Mouse (Mus musculus): ENCODE data around the gene Cebpe. TPM values are rescaled to one million over a fixed set of nuclear protein-coding genes. Genes with fewer than 3 reads are reported as not detected.

Cebpe gene
- total RNA-seq, 1 experiment, result not detected

GRCm38 (mm10) chr14:54696752-54697151 lies 15.2 kb downstream of the Cebpe start:
- DNase-seq (ENCODE audit: low read depth, low spot score), result no peak
- H3K9me3 ChIP-seq (ENCODE audit: control insufficient read depth, insufficient read depth, low read depth, low read length), result no peaks in the 10 kb centered on the region
- in situ Hi-C loops (cut with MboI; ENCODE audit: low sequenced_read_pairs in 2 of 2, unreplicated experiment in 2 of 2), result no loop called here

GRCm38 (mm10) chr14:54695042-54695441 lies 16.9 kb downstream of the Cebpe start:
- H3K4me1 ChIP-seq (ENCODE audit: control insufficient read depth in 2 of 2, insufficient read depth in 2 of 2, low read length in 2 of 2, poor library complexity in 1 of 2), result no peaks in the 10 kb centered on the region
- in situ Hi-C loops (cut with MboI; ENCODE audit: low sequenced_read_pairs in 2 of 2, unreplicated experiment in 2 of 2), result no loop called here
- no peak overlapping the region for H3K9ac ChIP-seq (ENCODE audit: insufficient read depth, low read depth, low read length, poor library complexity, severe bottlenecking)
- H3K4me3 ChIP-seq (ENCODE audit: insufficient read depth in 1 of 2, low read depth in 1 of 2, low read length in 2 of 2, poor library complexity in 1 of 2, severe bottlenecking in 1 of 2), result no peak overlapping the region
- TF ChIP-seq HCFC1 (IDR thresholded peaks at IDR 0.05; ENCODE audit: borderline replicate concordance, insufficient read depth, low read length) (no peak), ZNF384 (IDR thresholded peaks at IDR 0.05; ENCODE audit: low read depth, low read length) (no peak), CHD2 (IDR thresholded peaks at IDR 0.05; ENCODE audit: low read depth, low read length) (no peak), ZC3H11A (IDR thresholded peaks at IDR 0.05; ENCODE audit: borderline replicate concordance, low read depth, low read length) (no peak), MAFK (IDR thresholded peaks at IDR 0.05; ENCODE audit: insufficient read depth, low read depth, low read length) (no peak)
- peaks cover 11% of the 10 kb centered on the region for H3K36me3 ChIP-seq (ENCODE audit: control insufficient read depth, insufficient read depth, low read length, poor library complexity, severe bottlenecking)
- H3K9me3 ChIP-seq (ENCODE audit: control insufficient read depth, insufficient read depth, low read depth, low read length), result no peaks in the 10 kb centered on the region
- no peak for DNase-seq (ENCODE audit: low read depth, low spot score)
- no peak overlapping the region for H3K27ac ChIP-seq (ENCODE audit: insufficient read depth, low read depth, low read length, poor library complexity, severe bottlenecking)

More at GRCm38 (mm10) chr14:54696752-54697151, 15.2 kb downstream of the Cebpe start:
- no peak for TF ChIP-seq ZC3H11A (IDR thresholded peaks at IDR 0.05; ENCODE audit: borderline replicate concordance, low read depth, low read length)
- no peak for TF ChIP-seq HCFC1 (IDR thresholded peaks at IDR 0.05; ENCODE audit: borderline replicate concordance, insufficient read depth, low read length)
- no peak for TF ChIP-seq MAFK (IDR thresholded peaks at IDR 0.05; ENCODE audit: insufficient read depth, low read depth, low read length)
- TF ChIP-seq ZNF384 (IDR thresholded peaks at IDR 0.05; ENCODE audit: low read depth, low read length), result no peak
- TF ChIP-seq CHD2 (IDR thresholded peaks at IDR 0.05; ENCODE audit: low read depth, low read length), result no peak
- no peaks in the 10 kb centered on the region for H3K4me1 ChIP-seq (ENCODE audit: control insufficient read depth in 2 of 2, insufficient read depth in 2 of 2, low read length in 2 of 2, poor library complexity in 1 of 2)
- H3K36me3 ChIP-seq (ENCODE audit: control insufficient read depth, insufficient read depth, low read length, poor library complexity, severe bottlenecking), result peaks cover 6% of the 10 kb centered on the region
- no peak overlapping the region for H3K9ac ChIP-seq (ENCODE audit: insufficient read depth, low read depth, low read length, poor library complexity, severe bottlenecking)
- H3K4me3 ChIP-seq (ENCODE audit: insufficient read depth in 1 of 2, low read depth in 1 of 2, low read length in 2 of 2, poor library complexity in 1 of 2, severe bottlenecking in 1 of 2), result no peak overlapping the region
- no peak overlapping the region for H3K27ac ChIP-seq (ENCODE audit: insufficient read depth, low read depth, low read length, poor library complexity, severe bottlenecking)

GRCm38 (mm10) chr14:54687251-54687650 lies 24.7 kb downstream of the Cebpe start:
- no peak for TF ChIP-seq HCFC1 (IDR thresholded peaks at IDR 0.05; ENCODE audit: borderline replicate concordance, insufficient read depth, low read length)
- TF ChIP-seq MAFK (IDR thresholded peaks at IDR 0.05; ENCODE audit: insufficient read depth, low read depth, low read length), result no peak
- no peak for TF ChIP-seq ZNF384 (IDR thresholded peaks at IDR 0.05; ENCODE audit: low read depth, low read length)
- no peak for TF ChIP-seq ZC3H11A (IDR thresholded peaks at IDR 0.05; ENCODE audit: borderline replicate concordance, low read depth, low read length)
- TF ChIP-seq CHD2 (IDR thresholded peaks at IDR 0.05; ENCODE audit: low read depth, low read length), result no peak
- peak overlapping the region; percentile 100 for H3K9ac ChIP-seq (ENCODE audit: insufficient read depth, low read depth, low read length, poor library complexity, severe bottlenecking)
- peaks cover 15% of the 10 kb centered on the region for H3K36me3 ChIP-seq (ENCODE audit: control insufficient read depth, insufficient read depth, low read length, poor library complexity, severe bottlenecking)
- H3K4me3 ChIP-seq (ENCODE audit: insufficient read depth in 1 of 2, low read depth in 1 of 2, low read length in 2 of 2, poor library complexity in 1 of 2, severe bottlenecking in 1 of 2), result peak overlapping the region; percentile 96 to 98
- in situ Hi-C loops (cut with MboI; ENCODE audit: low sequenced_read_pairs in 2 of 2, unreplicated experiment in 2 of 2), result no loop called here
- no peak overlapping the region; the same call in 1 of the 2 replicates for H3K27ac ChIP-seq (ENCODE audit: insufficient read depth, low read depth, low read length, poor library complexity, severe bottlenecking)
- H3K4me1 ChIP-seq (ENCODE audit: control insufficient read depth in 2 of 2, insufficient read depth in 2 of 2, low read length in 2 of 2, poor library complexity in 1 of 2), result 0 out of 4 replicates have a peak, but pooled peaks cover 0 to 4% of the 10 kb centered on the region in 2 experiments
- DNase-seq (ENCODE audit: low read depth, low spot score), result no peak
- no peaks in the 10 kb centered on the region for H3K9me3 ChIP-seq (ENCODE audit: control insufficient read depth, insufficient read depth, low read depth, low read length)

- peak within 1 kb of the TSS; percentile 99 for H3K27ac ChIP-seq (ENCODE audit: insufficient read depth, low read depth, low read length, poor library complexity, severe bottlenecking)
- in situ Hi-C loops (cut with MboI; ENCODE audit: low sequenced_read_pairs in 2 of 2, unreplicated experiment in 2 of 2), result no loop called here
- H3K9me3 ChIP-seq (ENCODE audit: control insufficient read depth, insufficient read depth, low read depth, low read length), result no peaks in the 10 kb centered on the region
- DNase-seq (ENCODE audit: low read depth, low spot score), result peak; percentile 92
- H3K4me3 ChIP-seq (ENCODE audit: insufficient read depth in 1 of 2, low read depth in 1 of 2, low read length in 2 of 2, poor library complexity in 1 of 2, severe bottlenecking in 1 of 2), result peak within 1 kb of the TSS; percentile 96 to 98
- peaks cover 18% of the 10 kb centered on the region for H3K36me3 ChIP-seq (ENCODE audit: control insufficient read depth, insufficient read depth, low read length, poor library complexity, severe bottlenecking)
- H3K9ac ChIP-seq (ENCODE audit: insufficient read depth, low read depth, low read length, poor library complexity, severe bottlenecking), result peak within 1 kb of the TSS; percentile 100
- H3K4me1 ChIP-seq (ENCODE audit: control insufficient read depth in 2 of 2, insufficient read depth in 2 of 2, low read length in 2 of 2, poor library complexity in 1 of 2), result 0 out of 4 replicates have a peak, but pooled peaks cover 0 to 4% of the 10 kb centered on the region in 2 experiments
- TF ChIP-seq ZC3H11A (IDR thresholded peaks at IDR 0.05; ENCODE audit: borderline replicate concordance, low read depth, low read length) (no peak), MAFK (IDR thresholded peaks at IDR 0.05; ENCODE audit: insufficient read depth, low read depth, low read length) (no peak), HCFC1 (IDR thresholded peaks at IDR 0.05; ENCODE audit: borderline replicate concordance, insufficient read depth, low read length) (no peak), ZNF384 (IDR thresholded peaks at IDR 0.05; ENCODE audit: low read depth, low read length) (no peak), CHD2 (IDR thresholded peaks at IDR 0.05; ENCODE audit: low read depth, low read length) (no peak)
Measured at GRCm38 (mm10) chr14:54686522-54687143, 25.3 kb downstream of the Cebpe start, which contains the start of gene Acin1. Gene Acin1, minus strand, starts transcription at chr14:54686931.
